Mouse (Mus musculus) lung, adult 2 months (tissue): ENCODE results near the gene Slc30a6.

ENCODE experiments used
- CTCF ChIP-seq: fragments of 200-500 bp; IDR thresholded peaks from 2 replicates; pipeline ENCODE4 v1.5.1; 2011; ENCODE audit warnings: mild to moderate bottlenecking, low read length, control low read depth; ENCODE audit not compliant: insufficient read depth
- POLR2A ChIP-seq: fragments of 200-500 bp; IDR thresholded peaks from 2 replicates; pipeline ENCODE4 v1.6.1; 2011; ENCODE audit warnings: low read depth, mild to moderate bottlenecking, control low read depth, low read length, borderline replicate concordance; ENCODE audit errors: extremely low read depth

DNA sequence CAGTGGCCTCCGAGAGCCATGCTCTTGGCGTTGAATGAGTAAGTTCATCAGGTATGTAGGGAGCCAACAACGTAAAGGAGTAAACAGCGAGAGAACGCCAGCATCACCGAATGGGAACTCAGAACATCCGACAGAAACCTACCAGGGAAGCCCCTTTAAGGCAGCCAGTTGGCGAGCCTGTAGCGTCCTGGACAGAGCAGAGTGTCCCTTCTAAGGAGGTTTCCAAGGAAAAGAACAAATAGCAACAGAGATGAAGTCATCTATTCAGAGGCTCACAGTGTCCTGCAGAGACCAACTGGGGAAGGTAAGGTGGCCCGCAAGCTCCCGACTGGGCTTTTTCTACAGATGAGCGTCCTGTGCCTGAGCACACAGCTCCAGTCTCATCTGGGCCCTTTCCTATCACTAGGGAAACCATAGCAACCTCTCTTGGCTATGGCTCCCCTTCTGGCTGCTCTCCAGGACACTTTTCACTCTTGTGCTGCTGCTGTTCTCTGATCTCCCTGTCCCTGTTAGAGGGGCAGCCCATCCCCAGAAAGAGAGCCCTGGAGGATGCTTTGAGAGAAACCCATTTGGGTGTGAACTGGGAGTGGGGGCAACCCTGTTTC is 29.1 kb downstream of the Slc30a6 start:
- TF ChIP-seq CTCF: no peak
- TF ChIP-seq POLR2A: no peak
